Mouse (Mus musculus) liver, postnatal 0 days (tissue): Measurements from ENCODE around the gene Fasn. TPM values are rescaled to one million over a fixed set of nuclear protein-coding genes. Genes with fewer than 3 reads are reported as not detected.
"Not testable (repeated sequence)": the region's sequence is repeated elsewhere in the genome, so short reads cannot be mapped to it uniquely, and the experiment has no call there.

Experiments
- ATAC-seq: fragments of 200-750 bp; cut with Nextera tagmentation; 2 replicates; pipeline ENCODE4 v1.8.0; 2017; ENCODE audit warnings: mild to moderate bottlenecking, moderate library complexity
- DNase-seq: peaks from one replicate; pipeline ENCODE4 v3.0.0-alpha.2; 2016
- H3K27ac ChIP-seq: fragments of 300-500 bp; sonication (generic); 2 replicates; pipeline ENCODE4 v1.5.1; 2014; ENCODE audit warnings: antibody characterized with exemption, moderate library complexity, mild to moderate bottlenecking, low read depth
- H3K27me3 ChIP-seq: fragments of 300-500 bp; sonication (generic); 2 replicates; pipeline ENCODE4 v1.6.1; 2014; ENCODE audit warnings: low read length, control low read depth, mixed read lengths; ENCODE audit not compliant: insufficient read depth
- H3K36me3 ChIP-seq: fragments of 300-500 bp; sonication (generic); replicated peaks from 2 replicates; pipeline ENCODE4 v1.6.1; 2014; ENCODE audit warnings: mild to moderate bottlenecking, control low read depth, low read length, moderate library complexity, mixed read lengths; ENCODE audit not compliant: insufficient read depth
- H3K4me1 ChIP-seq: fragments of 300-500 bp; sonication (generic); 2 replicates; pipeline ENCODE4 v1.6.1; 2014; ENCODE audit warnings: antibody characterized with exemption, mild to moderate bottlenecking, control low read depth; ENCODE audit not compliant: insufficient read depth
- H3K4me2 ChIP-seq: fragments of 300-500 bp; sonication (generic); 2 replicates; pipeline ENCODE4 v1.6.1; 2014; ENCODE audit warnings: low read depth, mild to moderate bottlenecking, low read length, moderate library complexity, mixed read lengths
- H3K4me3 ChIP-seq: fragments of 300-500 bp; sonication (generic); 2 replicates; pipeline ENCODE4 v1.5.1; 2014; ENCODE audit warnings: low read depth, low read length
- H3K9ac ChIP-seq: fragments of 300-500 bp; sonication (generic); replicated peaks from 2 replicates; pipeline ENCODE4 v1.6.1; 2014; ENCODE audit warnings: mild to moderate bottlenecking, moderate library complexity
- H3K9me3 ChIP-seq: fragments of 300-500 bp; sonication (generic); 2 replicates; pipeline ENCODE4 v1.6.1; 2016; ENCODE audit warnings: mild to moderate bottlenecking, control low read depth, low read length, mixed read lengths
- CTCF ChIP-seq: sonication (generic); IDR thresholded peaks from 2 replicates; pipeline ENCODE4 v1.5.1; 2016; ENCODE audit warnings: antibody characterized with exemption, low read depth
- EP300 ChIP-seq: IDR thresholded peaks from 2 replicates; pipeline ENCODE4 v1.6.1; 2016; ENCODE audit warnings: antibody characterized with exemption, low read depth, mild to moderate bottlenecking
- WGBS: fragments of 180-500 bp; shearing (Covaris S2); extraction: QIAGEN DNeasy Blood & Tissue Kit; methylation state at CpG from one replicate; pipeline ENCODE4 v1.1.7; 2014; ENCODE audit not compliant: insufficient replicate concordance; 5-methylcytosine and 5-hydroxymethylcytosine counted together
- polyA plus RNA-seq: library from polyadenylated mRNA; unstranded; fragments of >200 nt; fragmentation: Nextera tagmentation; extraction: Ambion mirVana; gene quantifications from 2 replicates; pipeline ENCODE4 v1.2.1, GENCODE M21; 2015

Fasn gene
- polyA plus RNA-seq, 1 experiment from 2014 or later, result 3.9 TPM

DNA sequence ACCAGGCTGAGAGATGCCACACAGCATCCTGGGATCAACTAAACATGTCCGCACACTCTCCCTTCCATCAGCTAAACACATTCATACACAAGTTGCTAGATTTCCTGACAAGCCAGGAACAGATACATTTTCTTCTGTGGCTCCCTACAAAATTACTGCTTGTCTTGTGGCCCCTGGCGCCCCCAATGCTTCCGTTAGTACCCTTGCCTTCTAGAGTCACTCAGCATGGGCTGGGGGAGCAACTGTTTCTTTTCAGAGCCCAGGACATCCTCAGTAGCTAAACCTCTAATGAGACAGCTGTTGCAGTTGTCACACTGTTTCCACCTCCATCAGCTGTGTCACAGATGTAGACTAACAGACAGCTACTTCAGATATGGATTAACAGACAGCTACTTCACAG, 51.6 kb downstream of the Fasn start:
- DNase-seq (no peak), ATAC-seq (no peak)
- Histone ChIP-seq H3K27me3 (no peaks in the 10 kb centered on the region), H3K4me3 (no peak overlapping the region), H3K4me2 (no peak overlapping the region), H3K9ac (no peak overlapping the region), H3K4me1 (no peaks in the 10 kb centered on the region), H3K9me3 (no peaks in the 10 kb centered on the region), H3K27ac (no peak overlapping the region), H3K36me3 (no peaks in the 10 kb centered on the region)
- 73% methylated on average over 3 of the region's 3 CpGs for WGBS
- TF ChIP-seq EP300 (no peak), CTCF (no peak)

DNA sequence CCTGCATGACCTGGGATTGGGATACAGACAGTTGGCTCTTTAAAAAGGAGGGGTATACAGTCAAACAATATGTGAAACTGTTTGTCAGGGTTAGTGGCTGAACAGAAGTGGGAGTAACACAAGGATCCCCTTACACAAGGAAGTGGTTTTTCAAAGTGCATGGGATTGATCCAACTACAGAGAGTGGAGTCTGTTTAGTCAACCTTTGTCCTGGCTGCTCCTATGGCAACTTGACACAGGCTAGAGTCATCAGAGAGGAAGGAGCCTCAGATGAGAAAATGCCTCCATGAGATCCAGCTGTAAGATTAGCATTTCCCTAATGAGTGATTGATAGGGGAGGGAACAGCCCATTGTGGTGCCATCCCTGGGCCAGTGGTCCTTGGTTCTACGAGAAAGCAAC, 56.1 kb downstream of the Fasn start:
- peak; percentile 63 for ATAC-seq
- no peaks in the 10 kb centered on the region for H3K36me3 ChIP-seq
- H3K4me2 ChIP-seq, result no peak overlapping the region
- no peak for DNase-seq
- no peaks in the 10 kb centered on the region for H3K27me3 ChIP-seq
- H3K4me1 ChIP-seq, result no peaks in the 10 kb centered on the region
- 54% methylated on average over 1 of the region's 1 CpGs for WGBS
- no peak overlapping the region for H3K4me3 ChIP-seq
- no peak overlapping the region for H3K27ac ChIP-seq
- H3K9ac ChIP-seq, result no peak overlapping the region; the same call in 1 of the 2 replicates
- no peaks in the 10 kb centered on the region for H3K9me3 ChIP-seq
- TF ChIP-seq EP300 (no peak), CTCF (no peak)

DNA sequence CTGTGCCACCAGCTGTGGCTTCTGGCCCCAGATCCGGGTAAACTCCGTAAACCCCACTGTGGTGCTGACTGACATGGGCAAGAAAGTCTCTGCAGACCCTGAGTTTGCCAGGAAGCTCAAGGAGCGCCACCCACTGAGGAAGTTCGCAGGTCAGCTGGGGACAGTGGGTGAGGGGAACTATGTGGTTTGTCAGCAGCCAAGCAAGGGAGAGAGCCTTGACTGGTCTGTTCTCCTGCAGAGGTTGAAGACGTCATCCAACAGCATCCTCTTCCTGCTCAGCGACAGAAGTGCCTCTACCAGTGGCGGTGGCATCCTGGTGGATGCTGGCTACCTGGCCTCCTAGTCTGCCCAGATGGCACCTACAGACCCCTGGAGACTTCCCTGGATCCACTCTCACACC, 57.3 kb downstream of the Fasn start:
- H3K27ac ChIP-seq, H3K4me3 ChIP-seq, H3K4me2 ChIP-seq, H3K9me3 ChIP-seq, H3K9ac ChIP-seq, H3K36me3 ChIP-seq, H3K27me3 ChIP-seq, H3K4me1 ChIP-seq, DNase-seq, ATAC-seq: not testable (repeated sequence)
- 33% methylated on average over 4 of the region's 7 CpGs for WGBS

DNA sequence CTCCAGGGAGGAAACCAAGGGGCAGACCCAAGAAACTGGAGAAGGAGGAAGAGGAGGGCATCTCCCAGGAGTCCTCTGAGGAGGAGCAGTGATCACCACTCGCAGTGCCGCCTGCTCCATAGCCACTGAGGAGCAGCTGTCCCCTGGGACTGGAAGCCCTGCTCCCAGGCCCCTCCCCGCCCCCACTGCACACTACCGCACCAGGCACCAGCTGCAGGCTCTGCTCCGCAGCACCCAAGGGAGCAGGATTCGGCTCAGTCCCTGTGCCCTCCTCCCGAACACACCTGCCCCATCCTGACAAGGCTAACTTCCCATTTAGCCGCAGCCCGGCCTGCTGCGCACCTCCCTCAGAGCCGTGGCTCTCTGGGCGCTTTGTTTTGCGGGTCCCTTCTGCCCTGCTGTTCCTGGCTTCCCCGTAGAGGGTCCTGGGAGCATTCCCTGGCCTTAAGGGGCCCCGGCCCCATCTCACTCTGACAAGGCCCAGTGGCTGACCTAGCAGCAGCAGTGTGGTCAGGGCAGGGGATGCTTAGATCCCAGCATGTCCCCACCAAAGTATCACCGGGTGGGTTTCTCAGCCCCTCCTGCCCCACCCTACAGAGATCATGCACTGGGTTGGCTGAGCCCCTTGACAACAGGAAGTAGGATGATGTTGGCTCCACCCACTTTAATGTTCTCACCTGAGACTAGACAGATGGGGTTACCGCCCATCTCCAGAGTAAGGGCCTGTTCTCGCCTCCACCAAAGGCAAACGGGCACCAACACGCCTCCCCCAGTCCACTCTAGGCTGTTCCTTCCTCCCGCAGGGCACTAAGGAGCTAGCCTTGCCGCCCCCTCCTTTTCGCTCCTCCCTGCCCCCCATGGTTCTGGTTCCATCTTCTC, 61.0 kb downstream of the Fasn start:
- not testable (repeated sequence) for H3K27ac ChIP-seq, H3K4me1 ChIP-seq, H3K36me3 ChIP-seq, H3K27me3 ChIP-seq, H3K4me3 ChIP-seq, H3K4me2 ChIP-seq, H3K9ac ChIP-seq, ATAC-seq, DNase-seq
- H3K9me3 ChIP-seq, result peaks cover 10% of the 10 kb centered on the region
- 17% methylated on average over 7 of the region's 23 CpGs for WGBS

DNA sequence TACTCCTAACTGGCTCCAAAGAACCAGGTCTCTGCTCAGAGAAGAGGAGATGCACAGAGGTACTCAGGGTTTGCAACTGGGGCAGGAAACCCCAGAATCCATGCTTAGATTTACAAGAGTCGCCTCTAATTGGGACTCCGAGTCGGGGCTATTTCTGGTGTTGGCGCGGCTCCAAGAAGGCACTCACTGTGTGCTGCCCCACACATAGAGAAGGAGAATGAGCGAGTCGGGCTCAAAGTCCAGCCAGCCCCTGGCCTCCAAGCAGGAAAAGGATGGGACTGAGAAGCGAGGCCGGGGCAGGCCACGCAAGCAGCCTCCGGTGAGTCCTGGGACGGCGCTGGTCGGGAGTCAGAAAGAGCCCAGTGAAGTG, 61.7 kb downstream of the Fasn start, which contains the start of gene Hmga1b:
TSS of gene Hmga1b (plus strand) at position 123 of the 370 bp plus-strand sequence.
- H3K27me3 ChIP-seq, H3K4me2 ChIP-seq, H3K4me3 ChIP-seq, H3K27ac ChIP-seq, DNase-seq, H3K36me3 ChIP-seq, H3K9ac ChIP-seq, ATAC-seq, H3K4me1 ChIP-seq: not testable (repeated sequence)
- H3K9me3 ChIP-seq, result peaks cover 14% of the 10 kb centered on the region
- WGBS, result 19% methylated on average over 14 of the region's 14 CpGs

DNA sequence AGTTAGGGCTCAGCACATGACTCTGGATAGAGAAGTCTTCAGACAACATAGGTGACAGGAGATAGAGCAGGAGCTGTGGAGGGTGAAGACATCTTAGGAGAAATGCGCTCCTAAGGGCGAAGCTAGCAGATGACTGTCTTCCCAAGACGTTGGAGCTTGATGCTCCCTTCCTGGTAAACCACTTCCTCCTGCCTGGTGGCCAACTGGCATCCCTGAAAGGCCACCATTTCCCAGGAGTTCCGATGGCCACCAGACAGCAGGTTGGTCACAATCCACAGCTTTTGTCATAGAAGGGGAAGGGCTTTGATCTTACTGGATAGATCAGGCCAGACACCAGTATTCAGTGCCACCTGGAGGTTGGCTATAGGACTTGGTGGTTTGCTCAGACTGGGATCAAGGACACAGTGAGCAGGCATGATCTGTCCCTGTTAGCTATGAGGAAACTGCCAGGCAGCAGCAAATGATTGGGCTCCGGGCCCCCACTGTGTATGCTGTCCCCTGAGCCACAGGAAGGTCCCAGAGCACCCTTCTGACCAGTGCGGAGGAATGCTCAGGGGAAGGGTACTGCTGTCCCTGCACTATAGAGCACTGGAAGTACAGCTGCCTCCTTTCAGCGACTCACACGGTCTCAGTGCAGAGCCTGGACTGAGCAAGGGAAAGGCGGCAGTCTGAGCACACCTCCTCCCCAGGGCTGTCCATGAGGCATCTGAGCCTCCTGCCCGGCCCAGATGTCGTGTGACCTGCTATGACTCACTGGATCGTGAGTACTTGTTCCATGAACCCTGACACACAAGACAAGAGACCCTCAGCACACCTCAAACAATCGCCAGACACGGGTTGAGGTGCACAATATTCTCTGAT, 62.3 kb downstream of the Fasn start:
- DNase-seq (no peak), ATAC-seq (no peak)
- Histone ChIP-seq H3K27ac (no peak overlapping the region), H3K9me3 (peaks cover 15% of the 10 kb centered on the region), H3K27me3 (0 out of 2 replicates have a peak, but pooled peaks cover 4% of the 10 kb centered on the region), H3K9ac (no peak overlapping the region), H3K4me1 (no peaks in the 10 kb centered on the region), H3K36me3 (no peaks in the 10 kb centered on the region), H3K4me3 (no peak overlapping the region), H3K4me2 (no peak overlapping the region)
- no peak for TF ChIP-seq CTCF
- no peak for TF ChIP-seq EP300
- WGBS, result 65% methylated on average over 14 of the region's 14 CpGs
